Mouse (Mus musculus): ENCODE results near the gene Slc37a1.
A peak's percentile ranks its signal among the peaks of the same experiment; 100 is the strongest.

GRCm38 (mm10) chr17:31325451-31326219 lies 39.0 kb downstream of the Slc37a1 start:
- TF ChIP-seq CTCF (IDR thresholded peaks at IDR 0.05; ENCODE audit: low read depth, low read length) (peak; percentile 60; the same call in 1 of the 2 replicates), POLR2A (IDR thresholded peaks at IDR 0.05; ENCODE audit: extremely low read depth, insufficient read depth, low read length) (no peak)
